Mouse (Mus musculus): ENCODE measurements around the gene Rxra.

GRCm38 (mm10) chr2:27678836-27679480 lies 2.7 kb downstream of the Rxra start:
- TF ChIP-seq CTCF (conservative IDR thresholded peaks at IDR 0.05; ENCODE audit: insufficient read depth, insufficient read length, low read depth, low read length) = no peak
- TF ChIP-seq POLR2A (IDR thresholded peaks at IDR 0.05; ENCODE audit: low read depth, low read length) = no peak

All from kidney, adult 2 months (tissue).